Mouse (Mus musculus): ENCODE data around the gene Cox15.
A peak's percentile ranks its signal among the peaks of the same experiment; 100 is the strongest.

The Cox15 gene

DNA sequence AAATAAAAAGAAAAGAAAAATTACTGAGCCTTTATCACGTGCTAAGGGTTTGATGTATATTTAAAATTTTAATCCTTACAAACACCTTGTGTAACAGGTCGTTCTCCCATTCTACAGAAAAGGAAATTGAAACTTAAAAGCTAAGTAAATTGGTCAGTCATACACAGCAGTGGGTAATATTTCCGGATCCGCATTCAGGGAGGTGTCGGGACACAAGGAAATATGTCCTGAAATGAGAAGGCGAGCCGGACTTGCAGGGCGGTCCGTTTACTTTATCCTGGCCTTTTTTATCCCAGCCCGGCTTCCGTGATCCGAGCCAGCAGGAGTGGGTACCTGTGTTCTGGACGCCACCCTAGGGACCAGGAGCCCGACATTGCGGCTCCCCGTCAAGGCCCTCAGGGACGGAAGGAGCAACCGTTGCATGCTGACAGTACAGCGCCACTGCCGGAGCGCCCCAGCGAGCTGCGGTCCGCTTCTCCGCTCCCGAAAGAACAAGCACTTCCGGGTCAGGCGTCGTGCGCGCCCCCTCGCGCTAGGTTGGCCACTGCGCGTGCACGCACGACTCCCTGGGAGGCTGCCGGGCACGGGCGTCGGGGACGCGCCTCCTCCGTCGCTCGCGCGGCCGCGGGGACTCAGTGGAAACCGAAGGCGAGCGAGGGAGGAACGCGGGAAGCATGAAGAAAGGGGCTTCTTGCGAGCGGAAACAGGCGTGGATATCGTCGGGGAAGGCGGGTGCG, at the start of gene Cox15, which contains the start of gene Cutc:
TSS of gene Cox15 (minus strand) at position 512 of the 737 bp plus-strand sequence.
TSS of gene Cutc (plus strand) at position 508 of the 737 bp plus-strand sequence.
- peak; percentile 99 for DNase-seq

GRCm38 (mm10) chr19:43801427-43802051, 48.7 kb upstream of the Cox15 start:
- DNase-seq: no peak

GRCm38 (mm10) chr19:43797216-43797615, 44.4 kb upstream of the Cox15 start:
- no peak for DNase-seq

- DNase-seq: no peak
Observed at GRCm38 (mm10) chr19:43795511-43795910, 42.7 kb upstream of the Cox15 start.

- DNase-seq: no peak
Observed at GRCm38 (mm10) chr19:43793951-43794350, 41.2 kb upstream of the Cox15 start.

DNA sequence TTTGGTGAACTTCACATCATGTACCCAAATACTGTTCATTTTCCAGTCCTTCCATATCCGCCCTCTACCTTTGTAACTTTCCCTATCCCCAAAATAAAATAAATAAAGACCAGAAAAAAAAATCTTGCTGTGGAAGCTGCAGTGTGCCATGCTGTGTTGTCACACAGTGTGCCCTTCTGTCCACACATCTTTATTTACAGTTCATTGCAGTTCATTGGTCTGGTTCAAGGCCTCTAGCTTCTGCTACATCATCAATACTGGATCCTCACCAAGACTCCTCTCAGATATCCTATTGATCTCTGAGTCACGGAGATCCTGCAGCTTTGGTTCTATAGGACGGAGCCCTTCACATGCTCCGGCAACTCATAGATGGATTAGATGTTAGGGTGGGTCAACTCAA, 39.7 kb upstream of the Cox15 start:
- no peak for DNase-seq

- no peak for DNase-seq
Observed at GRCm38 (mm10) chr19:43789817-43790216, 37.0 kb upstream of the Cox15 start.

DNA sequence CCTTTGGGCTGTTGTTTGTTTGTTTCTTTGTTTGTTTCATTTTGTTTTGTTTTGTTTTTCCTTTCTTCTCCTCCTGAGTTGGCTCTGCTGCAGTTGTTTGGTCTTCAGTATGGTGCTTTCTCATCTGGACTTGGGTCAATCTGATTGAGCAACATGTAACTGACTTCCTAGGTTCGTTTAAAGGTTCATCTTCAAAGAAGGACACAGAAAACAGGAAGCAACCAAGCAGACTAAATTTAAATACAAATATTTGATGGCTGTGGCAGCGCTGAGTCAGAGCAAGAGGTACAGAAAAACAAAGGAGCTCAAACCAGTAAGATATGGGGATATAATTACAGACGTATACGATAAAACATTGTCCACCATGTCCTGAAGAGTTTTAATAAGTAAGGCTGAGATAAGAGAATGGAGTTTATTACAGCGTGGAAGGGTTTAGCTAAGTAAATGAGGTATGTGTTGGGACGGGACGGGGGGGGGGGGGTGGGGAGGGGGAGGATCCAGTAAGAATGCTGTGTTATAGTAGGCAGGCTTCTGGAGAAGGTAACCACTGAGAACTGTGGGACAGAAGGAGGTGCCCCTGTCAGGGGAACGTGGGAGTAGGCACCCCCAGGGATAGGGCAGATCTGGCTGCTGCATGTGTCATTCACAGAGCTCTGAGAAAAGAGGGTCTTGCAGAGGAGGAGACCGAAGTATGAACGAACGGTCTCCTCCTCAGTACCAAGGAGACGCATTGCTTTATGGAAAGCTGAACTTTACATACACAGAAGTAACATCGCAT, 33.6 kb upstream of the Cox15 start:
- no peak for DNase-seq

DNA sequence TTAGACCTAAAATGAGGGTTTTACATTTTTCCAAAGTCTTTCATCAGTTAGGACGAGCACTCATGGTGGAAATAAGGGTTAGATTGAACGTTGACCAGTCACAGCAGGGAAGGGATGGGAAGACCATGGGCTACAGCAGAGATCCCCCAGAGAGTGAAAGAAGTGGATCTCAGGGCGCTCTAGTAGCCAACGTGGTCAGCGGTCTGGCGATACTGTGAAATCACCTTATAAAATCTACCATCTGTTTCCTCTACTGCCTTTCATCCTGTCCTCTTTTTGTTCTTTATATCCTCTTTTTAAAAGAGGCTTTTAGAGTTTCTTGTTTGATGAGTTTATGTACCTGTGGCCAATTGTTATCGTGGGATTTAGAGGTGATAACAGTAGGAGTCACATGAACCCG, 32.0 kb upstream of the Cox15 start:
- DNase-seq: no peak

DNA sequence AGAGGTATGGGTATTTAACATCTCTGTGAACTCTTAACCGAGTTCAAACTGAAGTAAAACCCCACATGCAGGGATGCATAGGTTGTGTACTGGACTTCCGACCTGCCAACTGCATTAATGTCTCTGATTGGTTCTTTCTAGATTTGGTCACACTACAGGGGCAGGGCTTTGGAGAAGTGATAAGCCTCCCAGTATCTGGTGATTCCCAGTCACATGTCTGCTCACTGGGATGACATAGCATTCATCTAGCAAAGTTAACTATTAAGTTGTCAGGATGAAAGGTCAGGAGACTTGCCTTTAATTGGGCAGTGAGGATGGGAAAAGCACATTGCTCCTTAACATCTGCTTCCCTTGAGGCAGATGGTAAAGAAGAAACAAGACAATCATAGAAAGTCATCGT, 29.2 kb upstream of the Cox15 start, which contains the start of gene Abcc2:
TSS of gene Abcc2 (plus strand) at position 213 of the 400 bp plus-strand sequence.
- DNase-seq: peak; percentile 29

DNA sequence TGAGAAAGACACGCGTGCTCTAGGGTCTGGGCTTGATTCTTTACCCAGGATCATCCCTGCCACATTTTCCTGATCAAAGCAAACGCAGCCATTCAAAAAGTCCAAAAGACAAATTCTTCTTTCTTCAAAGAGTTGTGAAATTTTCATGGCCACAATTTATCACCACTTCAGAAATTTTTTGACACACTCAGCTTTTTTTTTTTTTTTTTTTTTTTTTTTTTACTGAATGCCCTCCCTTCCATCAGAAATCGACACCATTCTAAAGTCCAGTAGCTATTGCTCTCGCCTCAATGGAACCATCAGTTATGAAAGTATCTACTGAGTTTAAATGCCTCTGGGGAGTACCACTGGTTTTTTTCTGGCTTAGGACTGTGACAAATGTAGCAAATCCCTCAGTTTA, 27.6 kb upstream of the Cox15 start:
- DNase-seq: no peak

- no peak for DNase-seq
Observed at GRCm38 (mm10) chr19:43777308-43777707, 24.5 kb upstream of the Cox15 start.

DNA sequence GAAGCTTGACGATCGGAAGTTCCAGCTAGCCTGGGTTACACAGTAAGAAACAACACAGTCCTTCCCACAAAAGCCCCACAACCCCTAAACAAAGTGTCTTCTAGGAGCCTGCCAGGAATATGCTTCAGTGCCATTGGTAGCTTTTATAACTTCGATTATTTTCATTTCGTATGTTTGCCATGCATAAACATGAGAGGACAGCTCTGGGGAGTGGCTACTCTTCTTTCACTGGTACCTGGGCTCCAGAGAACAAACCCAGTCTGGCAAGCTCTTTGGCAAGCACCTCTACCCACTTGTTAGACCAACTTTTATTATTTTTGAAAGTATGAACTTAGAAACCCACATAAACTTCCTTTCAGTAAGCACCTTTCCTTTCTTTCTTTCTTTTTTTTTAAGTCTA, 23.8 kb upstream of the Cox15 start:
- DNase-seq: no peak

GRCm38 (mm10) chr19:43775433-43775832, 22.6 kb upstream of the Cox15 start:
- DNase-seq: no peak

GRCm38 (mm10) chr19:43772311-43772710, 19.5 kb upstream of the Cox15 start:
- no peak for DNase-seq

DNA sequence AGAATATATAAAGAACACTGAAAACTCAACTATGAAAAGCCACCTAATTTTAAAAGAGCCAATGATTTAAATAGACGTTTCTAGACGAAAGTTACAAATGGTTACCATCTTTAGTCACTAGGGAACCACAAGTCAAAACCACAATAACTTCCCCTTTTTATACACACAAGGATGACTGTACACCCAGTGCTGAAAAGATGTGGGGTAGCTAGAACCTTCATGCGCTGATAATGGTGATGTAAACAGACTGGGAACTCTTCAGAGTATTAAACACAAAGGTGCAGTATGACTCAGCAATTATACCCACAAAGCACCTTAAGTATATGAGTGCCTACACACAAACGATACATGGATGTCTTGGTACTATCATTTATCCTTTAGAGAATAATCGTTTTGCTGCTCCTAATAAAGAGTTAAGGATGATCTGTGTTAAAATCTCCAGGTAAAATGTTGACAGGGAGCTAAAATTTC, 18.7 kb upstream of the Cox15 start:
- no peak for DNase-seq

- no peak for DNase-seq
Observed at GRCm38 (mm10) chr19:43770584-43770983, 17.8 kb upstream of the Cox15 start.

DNA sequence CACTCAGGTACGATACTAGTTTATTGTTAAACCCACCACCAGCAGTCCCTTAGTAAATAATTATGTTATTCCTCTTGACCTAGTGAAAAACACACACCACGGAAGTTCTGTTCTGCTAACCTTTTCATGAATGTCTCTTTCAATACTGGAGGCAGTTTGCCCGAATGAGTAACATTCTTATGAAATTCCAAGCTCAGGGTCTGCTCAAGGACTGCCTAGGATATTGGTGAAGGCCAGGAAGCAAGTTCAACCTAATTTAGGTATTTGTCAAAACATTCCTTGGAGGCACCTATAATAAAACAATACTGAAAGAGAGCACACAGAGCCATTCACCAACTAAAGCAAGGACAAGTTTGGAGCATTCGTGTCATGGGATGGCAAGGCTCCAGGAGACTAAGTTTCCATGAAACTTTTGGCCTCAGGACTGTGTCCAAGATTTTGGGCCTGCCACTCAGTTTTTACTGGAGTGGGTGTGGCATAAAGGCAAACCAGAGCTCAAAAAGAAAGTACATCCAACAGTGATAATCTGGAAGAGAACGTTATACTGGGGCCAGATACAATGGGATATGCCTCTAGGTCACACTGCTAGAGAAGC, 16.7 kb upstream of the Cox15 start:
- DNase-seq: no peak

- peak; percentile 31 for DNase-seq
Observed at GRCm38 (mm10) chr19:43767549-43768322, 14.9 kb upstream of the Cox15 start.

GRCm38 (mm10) chr19:43766451-43766850, 13.7 kb upstream of the Cox15 start:
- no peak for DNase-seq

- no peak for DNase-seq
Observed at GRCm38 (mm10) chr19:43762410-43762809, 9.6 kb upstream of the Cox15 start.

DNA sequence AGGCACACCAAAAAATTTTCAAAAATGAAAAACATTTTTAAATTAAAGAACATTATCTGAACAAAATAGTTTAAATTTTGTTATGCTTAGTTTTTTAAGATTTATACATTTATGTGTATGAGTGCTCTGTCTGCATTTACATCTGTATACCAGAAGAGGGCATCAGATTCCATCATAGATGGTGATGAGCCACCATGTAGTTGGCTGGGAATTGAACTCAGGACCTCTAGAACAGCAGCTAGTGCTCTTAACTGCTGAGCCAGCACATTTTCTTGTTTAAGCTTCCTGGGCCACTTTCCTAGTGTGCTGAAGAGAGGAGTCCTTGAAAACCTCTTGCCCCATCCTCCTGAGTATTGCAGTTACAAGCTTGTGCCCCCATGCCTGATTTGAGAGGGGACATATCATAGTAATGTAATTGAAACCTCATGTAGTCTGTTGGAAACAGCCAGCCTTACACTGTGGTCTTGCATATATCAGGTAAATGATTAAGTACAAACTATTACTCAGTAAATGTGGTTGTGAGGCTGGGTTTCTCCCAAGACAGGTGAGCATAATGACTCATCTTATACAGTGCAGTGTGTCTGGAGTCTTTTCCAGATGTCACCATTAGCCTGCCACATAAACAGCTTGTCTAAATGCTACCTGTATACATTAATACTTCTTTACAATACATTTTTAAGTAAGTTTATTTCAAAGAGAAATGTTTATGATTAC, 8.9 kb upstream of the Cox15 start:
- no peak for DNase-seq
